Mouse (Mus musculus) T-cell, adult 2 months (primary cell): ENCODE results near the gene Ankrd33b.

ENCODE experiments used
- DNase-seq: peaks from one replicate; pipeline ENCODE4 v3.0.0; 2022; ENCODE audit warnings: low spot score

Gene Ankrd33b

GRCm38 (mm10) chr15:31265404-31265803 is 102.1 kb downstream of the Ankrd33b start:
- DNase-seq = no peak

GRCm38 (mm10) chr15:31264827-31265226 is 102.7 kb downstream of the Ankrd33b start:
- peak; percentile 38 for DNase-seq

- no peak for DNase-seq
These were observed 105.2 kb downstream of the Ankrd33b start for GRCm38 (mm10) chr15:31262361-31262760.

GRCm38 (mm10) chr15:31261094-31261493 is 106.4 kb downstream of the Ankrd33b start:
- no peak for DNase-seq

DNA sequence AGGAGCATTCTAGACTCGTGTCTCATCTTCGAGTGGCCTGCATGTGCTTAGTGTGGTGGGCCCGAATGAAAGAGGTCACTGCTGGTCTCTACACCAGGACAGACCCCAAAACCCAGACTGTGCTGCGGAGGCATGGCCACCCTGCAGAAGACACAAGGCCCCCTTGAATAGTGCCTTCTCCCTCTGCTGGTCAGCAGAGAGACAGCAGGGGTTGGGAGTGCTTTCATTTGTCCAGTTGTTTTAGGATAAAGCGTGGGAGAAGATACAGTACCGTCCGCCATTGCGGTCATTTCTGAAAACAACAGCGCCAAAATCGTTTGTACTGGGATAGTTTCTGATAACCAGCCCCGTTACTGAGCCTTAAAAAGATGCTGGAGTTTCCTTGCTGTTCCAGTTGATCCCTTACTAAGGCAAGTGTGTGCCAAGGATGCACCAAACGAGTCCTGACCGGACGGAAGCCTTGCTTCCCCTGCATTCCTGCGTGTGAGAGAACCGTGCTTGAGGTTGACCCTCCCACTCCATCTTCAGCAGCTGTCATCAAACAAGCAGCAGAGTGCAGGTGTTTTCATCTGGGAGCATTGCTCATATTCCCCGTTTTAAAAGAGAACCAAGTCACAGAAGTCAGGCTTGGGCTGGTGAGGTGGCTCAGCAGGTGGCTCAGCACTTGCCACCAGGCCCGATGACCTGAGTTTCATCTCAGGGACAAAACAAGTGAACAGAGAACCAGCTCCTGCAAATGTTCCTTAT is 108.7 kb downstream of the Ankrd33b start:
- DNase-seq = no peak

DNA sequence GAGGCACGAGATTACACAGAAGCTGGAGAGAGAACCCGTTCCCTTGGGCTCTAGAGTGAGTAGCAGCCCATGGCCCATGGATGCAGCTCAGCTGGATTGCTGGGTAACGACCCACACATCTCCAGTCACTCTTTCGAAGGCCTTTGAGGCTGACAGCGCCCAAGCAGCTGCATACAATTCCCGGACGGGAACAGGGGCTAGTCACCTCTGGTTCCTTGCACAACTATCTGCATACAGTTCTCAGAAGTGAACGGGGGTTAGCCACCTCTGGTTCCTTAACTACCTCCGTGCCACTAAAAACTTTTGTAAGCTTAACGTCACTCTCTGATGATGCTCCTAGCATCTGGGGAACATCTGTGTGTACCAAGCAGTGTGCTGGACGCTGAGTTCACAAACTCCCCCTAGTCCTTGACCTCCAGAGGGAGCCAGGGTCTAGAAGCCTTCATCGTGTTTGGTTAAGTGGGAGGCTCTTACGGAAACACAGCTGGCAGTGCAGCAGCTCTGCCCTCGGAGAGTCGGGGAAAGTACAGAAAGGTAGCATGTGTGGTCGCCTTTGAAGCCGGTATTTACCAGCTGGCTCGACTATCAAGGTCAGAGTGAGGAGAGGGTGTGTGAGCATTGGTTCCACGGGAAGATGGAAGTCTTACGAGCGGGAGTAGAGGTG is 109.4 kb downstream of the Ankrd33b start:
- no peak for DNase-seq

GRCm38 (mm10) chr15:31257329-31257728 is 110.2 kb downstream of the Ankrd33b start:
- no peak for DNase-seq

- no peak for DNase-seq
These were observed 111.8 kb downstream of the Ankrd33b start for GRCm38 (mm10) chr15:31255762-31256161.

- DNase-seq = no peak
These were observed 112.5 kb downstream of the Ankrd33b start for GRCm38 (mm10) chr15:31254939-31255535.

DNA sequence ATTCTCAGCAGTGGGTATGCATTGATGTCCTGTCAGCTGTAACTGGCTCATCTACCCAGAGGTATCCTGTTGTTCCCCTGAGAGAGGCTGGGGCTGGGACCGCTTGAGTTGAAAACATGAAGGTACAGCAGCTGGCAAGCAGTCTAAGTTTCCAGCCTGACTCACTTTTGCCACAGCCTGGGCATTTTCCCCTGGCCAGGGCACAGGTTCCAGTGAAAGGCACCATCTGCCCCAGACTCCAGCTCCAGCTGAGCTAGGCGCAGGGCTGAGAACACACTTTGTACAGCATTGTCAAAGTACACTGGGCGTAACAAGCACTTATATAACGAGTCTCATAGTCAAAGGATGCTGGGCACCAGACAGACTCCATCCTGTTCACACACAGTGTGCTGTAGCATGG is 113.6 kb downstream of the Ankrd33b start:
- no peak for DNase-seq

DNA sequence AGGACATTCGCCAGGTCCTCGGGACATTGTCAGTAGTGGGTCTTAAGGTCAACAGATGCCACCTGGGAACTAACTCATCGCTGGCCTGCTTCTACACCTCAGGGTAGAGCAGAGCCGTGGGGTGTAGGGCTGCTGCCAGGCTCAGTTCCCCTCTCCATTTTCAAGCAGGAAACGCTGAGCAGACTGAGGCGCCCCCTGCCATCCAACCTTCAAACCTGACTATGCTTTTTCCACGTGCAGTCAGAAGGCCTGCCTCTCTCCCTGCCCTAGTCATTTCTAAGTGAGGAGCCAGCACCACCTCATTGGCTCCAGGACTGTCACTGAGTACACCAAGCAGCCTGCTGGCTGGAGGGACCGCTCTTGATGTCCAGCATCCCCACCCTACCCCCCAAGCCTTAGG is 114.1 kb downstream of the Ankrd33b start:
- no peak for DNase-seq

DNA sequence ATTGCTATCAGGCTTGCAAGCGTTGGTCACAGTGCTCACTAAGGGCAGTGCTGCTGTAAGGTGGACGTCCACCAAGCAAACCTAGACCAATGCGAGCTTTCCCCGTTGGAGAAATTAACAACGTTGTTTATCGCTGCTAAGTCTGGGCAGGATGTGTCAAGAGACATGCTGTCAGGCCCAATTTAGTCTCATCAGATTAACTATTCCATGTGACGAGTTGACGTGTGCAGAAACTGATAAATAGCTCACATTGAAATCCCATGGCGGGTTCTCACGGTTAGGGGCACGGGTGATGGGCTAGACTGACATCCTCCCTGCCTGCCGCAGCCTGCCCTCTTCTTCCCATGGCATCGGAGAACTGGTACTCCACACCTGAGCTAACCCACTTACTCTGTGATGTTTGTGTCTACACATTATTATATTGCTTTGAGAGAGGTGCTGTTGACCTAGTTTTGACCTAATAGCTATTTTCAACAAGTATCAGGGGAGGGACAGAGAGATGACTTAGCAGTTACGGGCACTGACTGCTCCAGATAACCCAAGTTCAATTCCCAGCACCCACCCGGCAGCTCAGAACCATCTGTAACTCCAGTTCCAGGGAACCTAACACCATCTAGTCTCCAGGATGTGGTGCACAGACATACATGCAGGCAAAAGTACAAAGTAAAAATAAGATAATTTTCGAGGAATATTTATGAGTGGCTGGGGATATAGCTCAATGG is 114.8 kb downstream of the Ankrd33b start:
- no peak for DNase-seq

DNA sequence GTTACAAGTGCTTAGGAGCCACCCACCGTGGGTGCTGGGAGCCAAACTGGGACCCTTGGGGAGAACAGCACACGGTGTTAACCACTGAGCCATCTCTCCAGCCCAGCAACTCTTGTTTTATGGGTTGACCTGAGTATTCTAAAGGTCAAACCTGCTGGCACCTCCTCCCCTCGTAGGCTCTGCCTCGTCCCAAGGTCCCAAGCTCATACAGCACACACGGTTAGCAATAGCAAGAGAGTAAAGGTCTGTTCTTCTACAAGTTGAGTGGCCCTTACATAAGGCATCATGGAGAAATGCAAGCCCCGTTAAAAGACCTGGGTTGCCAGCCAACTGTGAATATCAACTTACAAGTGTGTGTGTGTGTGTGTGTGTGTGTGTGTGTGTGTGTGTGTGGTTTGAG is 116.3 kb downstream of the Ankrd33b start:
- DNase-seq = no peak

GRCm38 (mm10) chr15:31250676-31251075 is 116.8 kb downstream of the Ankrd33b start:
- no peak for DNase-seq

GRCm38 (mm10) chr15:31250027-31250426 is 117.5 kb downstream of the Ankrd33b start:
- no peak for DNase-seq

- DNase-seq = no peak
These were observed 118.6 kb downstream of the Ankrd33b start for GRCm38 (mm10) chr15:31248882-31249281.

GRCm38 (mm10) chr15:31247035-31247434 is 120.5 kb downstream of the Ankrd33b start:
- no peak for DNase-seq

GRCm38 (mm10) chr15:31245934-31246333 is 121.6 kb downstream of the Ankrd33b start:
- DNase-seq = no peak

DNA sequence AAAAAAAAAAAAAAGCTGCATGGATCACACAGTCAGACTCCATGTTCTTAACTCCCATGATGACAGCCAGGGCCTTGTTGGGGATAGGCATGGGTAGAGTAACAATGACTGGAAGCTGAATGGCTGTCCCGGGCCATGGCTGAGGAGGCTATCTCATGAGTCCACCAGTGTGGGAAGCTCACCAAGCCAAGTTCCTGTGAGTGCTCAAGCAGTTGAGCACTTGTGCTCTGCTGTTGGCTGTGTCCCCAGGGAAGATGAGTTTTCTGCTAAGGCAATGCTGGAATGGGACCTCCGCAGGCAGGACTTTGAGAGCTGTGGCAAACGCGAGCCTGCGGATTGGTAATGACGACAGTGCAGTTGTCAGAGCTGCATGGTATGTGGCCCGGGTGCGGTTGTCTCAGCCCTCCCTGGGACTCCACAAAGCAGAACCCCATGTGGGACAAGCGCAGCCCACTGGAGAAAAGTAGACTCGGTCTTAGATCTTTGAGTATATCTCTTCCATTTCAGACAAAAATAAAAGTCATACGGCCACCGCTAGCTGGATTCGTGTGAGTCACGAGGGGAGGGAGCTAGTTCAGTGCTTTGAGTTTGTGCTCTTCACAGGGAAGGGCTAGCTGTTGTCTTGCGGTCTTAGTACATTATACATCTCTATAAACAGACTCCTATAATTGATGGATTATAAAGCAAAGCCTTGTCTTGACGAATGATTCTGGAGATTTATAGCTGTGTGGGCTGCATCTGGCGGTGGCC is 122.7 kb downstream of the Ankrd33b start:
- no peak for DNase-seq

- DNase-seq = no peak
These were observed 124.3 kb downstream of the Ankrd33b start for GRCm38 (mm10) chr15:31243260-31243659.
